Mouse (Mus musculus) adrenal gland, postnatal 36 days (tissue): ENCODE measurements around the gene Agl. TPM values are rescaled to one million over a fixed set of nuclear protein-coding genes. Genes with fewer than 3 reads are reported as not detected.

Source experiments
- DNase-seq, 2 experiments: peaks; one replicate each; pipeline ENCODE4 v3.0.0; 2021; ENCODE audit warnings: mixed read lengths in 1 of 2
- long read RNA-seq, 2 experiments: library from polyadenylated mRNA; stranded (forward); transcript quantifications; one replicate each; pipeline ENCODE4 v2.0.0; 2021; ENCODE audit warnings: borderline sequencing depth in 2 of 2
- total RNA-seq, 2 experiments: library from RNA; stranded (reverse); gene quantifications; 2 replicates each; pipeline ENCODE4 v1.2.3; 2021

The Agl gene
- total RNA-seq, result 10 to 100 TPM; 55.7 to 56.5 TPM
- long read RNA-seq, experiment 1, full-length matches to known transcripts, result 5 of 15 reads
- long read RNA-seq, experiment 1, partial matches to known transcripts, result 7 of 15 reads
- long read RNA-seq, experiment 1, other reads (novel, unspliced or antisense), result 3 of 15 reads
- long read RNA-seq, experiment 2, full-length matches to known transcripts, result 1 of 6 reads
- long read RNA-seq, experiment 2, partial matches to known transcripts, result 1 of 6 reads
- long read RNA-seq, experiment 2, other reads (novel, unspliced or antisense), result 4 of 6 reads

GRCm38 (mm10) chr3:116807811-116808506 is at the start of gene Agl:
Gene Agl (minus strand): TSS chr3:116808166.
- peak; percentile 99 to 100 for DNase-seq

GRCm38 (mm10) chr3:116857611-116858010 is 49.6 kb upstream of the Agl start:
- no peak for DNase-seq

DNA sequence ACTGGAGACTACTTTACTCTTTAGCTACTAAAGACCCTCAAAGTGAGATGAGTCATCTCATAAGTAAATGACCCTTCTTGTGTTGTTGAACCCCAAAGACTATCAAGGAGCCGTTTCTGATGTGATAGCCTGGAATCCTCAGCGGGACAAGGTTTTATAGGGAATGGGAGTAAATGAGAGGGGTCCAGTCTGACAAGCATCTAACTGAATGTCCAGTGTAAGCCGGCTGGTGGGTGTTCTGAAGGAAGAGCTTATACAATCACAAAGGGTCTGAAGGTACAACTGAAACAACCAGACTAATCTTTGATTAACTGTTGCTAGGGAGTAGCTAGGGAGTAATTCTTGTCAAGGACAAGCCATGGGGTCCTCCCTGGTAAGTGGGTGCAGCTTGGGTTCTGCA is 44.5 kb upstream of the Agl start:
- DNase-seq, result no peak

DNA sequence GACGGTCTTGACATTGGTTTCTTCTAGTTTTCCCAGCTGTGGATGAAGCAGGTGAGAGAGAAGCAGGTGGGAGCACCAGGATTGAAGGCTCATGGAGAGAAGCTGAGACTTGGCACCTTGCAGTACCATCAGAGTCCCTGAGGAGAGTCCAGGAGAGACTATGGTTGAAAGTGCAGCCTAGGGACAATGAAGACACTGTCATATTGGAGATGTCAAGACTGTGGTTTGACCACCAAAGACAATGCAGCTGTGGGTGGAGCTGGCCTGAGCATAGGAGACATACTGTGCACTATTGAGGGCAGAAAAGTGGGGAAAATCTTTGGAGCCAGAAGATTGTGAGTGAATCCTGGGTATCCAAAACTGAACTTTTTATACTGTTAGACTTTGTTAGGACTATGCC is 42.4 kb upstream of the Agl start:
- DNase-seq, result no peak

- peak in 1 of 2 experiments; percentile 36 for DNase-seq
Measured at GRCm38 (mm10) chr3:116848936-116849335, 41.0 kb upstream of the Agl start.

- no peak for DNase-seq
Measured at GRCm38 (mm10) chr3:116848099-116848498, 40.1 kb upstream of the Agl start.

DNA sequence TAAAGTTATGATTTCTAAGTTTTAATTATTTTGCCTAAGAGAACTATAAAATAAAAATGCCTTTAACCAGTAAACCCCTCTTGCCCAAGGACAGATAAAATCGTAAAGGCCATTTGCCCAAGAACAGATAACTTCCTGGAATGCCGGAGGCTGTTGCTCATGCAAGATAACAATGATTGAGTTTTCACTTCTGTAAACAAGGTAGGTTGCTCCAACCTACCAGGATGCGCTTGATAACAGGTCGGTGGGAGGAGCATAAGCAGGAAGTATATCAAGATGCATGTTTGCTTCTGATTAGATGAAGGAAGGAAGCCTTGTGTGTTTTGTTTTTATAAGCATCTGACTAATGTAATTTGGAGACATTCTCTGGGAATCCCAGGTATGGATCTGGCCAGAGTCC is 38.1 kb upstream of the Agl start:
- no peak for DNase-seq

DNA sequence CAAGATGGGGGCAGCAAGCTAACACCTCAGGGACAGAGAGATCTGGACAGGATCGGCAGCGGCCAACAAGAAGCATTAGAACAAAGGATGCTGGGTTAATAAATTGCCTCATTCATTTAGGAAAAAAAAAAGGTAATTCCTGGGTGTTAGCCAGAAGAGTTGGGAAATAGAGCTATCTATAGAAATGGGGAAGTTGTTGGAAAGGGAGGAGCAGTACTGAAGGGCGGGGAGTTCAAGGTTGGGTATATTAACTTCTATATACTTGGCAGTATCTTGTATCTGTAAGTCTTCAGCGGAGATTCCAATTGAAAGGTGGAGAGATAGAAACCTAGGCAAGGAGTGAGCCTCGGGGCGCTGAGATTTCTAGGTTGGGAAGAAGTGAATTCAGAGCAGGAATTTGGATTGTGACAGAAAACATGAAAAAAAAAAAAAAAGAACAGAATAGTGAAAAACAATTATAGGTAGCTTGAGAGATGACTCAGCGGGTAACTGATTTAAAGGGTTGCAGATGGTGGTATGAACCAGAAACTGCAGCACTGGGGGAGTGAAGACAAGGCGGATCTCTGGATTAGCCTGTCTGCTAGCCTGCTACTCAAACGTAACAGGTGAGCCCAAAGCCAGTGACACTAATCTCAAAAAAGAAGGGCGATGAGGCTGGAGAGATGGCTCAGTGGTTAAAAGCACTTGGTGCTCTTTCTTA is 37.1 kb upstream of the Agl start:
- no peak for DNase-seq

DNA sequence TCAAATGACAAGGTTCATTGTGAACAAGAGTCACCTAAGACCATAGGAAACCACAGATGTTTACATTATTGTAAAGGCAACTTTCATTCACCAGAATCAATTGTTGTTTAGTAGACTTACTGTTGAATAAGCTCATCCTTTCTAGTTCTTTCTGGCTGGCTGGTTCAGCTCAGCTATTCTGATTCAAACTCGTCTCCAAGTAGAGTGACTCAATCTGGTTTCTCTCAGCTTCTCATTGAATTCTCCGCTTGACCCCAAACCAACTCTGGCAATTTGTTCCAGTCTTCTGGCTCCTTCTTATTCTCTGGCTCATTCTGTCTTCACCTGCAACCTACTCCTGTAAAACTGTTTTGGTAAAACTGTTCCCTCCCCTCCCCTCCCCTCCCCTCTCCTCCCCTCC is 33.3 kb upstream of the Agl start:
- DNase-seq, result no peak

GRCm38 (mm10) chr3:116836681-116837475 is 28.9 kb upstream of the Agl start:
- DNase-seq, result no peak

- DNase-seq, result peak; percentile 87 to 89
Measured at GRCm38 (mm10) chr3:116835770-116836680, 28.1 kb upstream of the Agl start.

DNA sequence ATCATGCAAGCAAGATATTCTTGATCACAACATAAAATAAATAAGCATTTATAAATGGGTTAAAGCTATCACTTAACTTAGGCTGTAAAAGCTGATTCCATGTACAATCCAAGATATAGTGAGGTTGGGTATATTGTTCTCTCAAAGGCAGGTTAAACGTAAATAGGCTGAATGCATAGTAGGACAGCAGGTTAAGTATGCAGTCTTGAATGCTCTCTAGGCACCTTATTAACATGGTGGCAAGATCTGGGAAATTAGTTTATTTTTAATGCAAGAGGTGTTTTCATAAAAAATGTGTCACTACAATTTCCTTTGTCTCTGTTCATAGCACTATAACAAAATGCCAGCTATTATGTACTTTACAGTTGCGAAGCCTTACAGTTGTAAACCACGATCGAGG is 27.4 kb upstream of the Agl start:
- DNase-seq, result no peak

DNA sequence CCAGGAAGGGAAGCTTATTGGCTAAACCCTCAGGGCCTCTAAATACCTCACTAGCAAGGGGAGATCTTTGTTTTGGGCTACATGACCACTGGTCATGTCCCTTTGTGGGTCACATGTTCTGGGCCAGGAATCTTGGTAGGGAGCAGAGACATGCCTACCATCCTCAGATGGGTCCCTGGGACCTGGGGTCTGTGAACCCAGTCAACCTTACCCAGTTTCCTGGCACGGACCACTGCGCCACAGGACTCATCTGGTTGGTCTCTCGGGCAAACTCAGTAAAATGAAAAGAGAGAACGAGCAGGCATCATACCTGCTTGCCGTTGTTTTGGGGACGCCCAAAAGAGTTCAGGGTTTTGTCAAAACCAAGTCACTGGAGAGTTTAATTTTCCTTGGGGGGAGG is 26.3 kb upstream of the Agl start:
- no peak for DNase-seq

- no peak for DNase-seq
Measured at GRCm38 (mm10) chr3:116833491-116833890, 25.5 kb upstream of the Agl start.

GRCm38 (mm10) chr3:116832526-116833310 is 24.8 kb upstream of the Agl start:
- no peak for DNase-seq

DNA sequence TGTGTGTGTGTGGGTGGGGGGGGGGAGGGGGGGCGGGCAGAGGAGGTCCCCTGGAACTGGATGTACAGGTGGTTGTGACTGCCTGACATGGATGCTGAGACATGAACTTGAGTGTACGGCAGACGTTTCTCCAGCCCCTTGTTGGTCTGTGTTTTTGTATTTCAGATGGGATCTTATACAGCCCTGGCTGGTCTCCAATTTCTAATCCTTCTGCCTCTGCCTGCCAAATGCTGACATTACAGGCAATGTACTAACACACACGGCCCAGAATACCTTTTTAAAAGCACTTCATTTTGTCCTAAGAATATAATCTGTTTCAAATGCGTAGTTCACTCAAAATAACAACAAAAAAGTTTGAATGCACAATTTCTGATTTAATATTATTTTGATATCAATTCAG is 23.4 kb upstream of the Agl start:
- no peak for DNase-seq

- DNase-seq, result no peak
Measured at GRCm38 (mm10) chr3:116829274-116829920, 21.4 kb upstream of the Agl start.

DNA sequence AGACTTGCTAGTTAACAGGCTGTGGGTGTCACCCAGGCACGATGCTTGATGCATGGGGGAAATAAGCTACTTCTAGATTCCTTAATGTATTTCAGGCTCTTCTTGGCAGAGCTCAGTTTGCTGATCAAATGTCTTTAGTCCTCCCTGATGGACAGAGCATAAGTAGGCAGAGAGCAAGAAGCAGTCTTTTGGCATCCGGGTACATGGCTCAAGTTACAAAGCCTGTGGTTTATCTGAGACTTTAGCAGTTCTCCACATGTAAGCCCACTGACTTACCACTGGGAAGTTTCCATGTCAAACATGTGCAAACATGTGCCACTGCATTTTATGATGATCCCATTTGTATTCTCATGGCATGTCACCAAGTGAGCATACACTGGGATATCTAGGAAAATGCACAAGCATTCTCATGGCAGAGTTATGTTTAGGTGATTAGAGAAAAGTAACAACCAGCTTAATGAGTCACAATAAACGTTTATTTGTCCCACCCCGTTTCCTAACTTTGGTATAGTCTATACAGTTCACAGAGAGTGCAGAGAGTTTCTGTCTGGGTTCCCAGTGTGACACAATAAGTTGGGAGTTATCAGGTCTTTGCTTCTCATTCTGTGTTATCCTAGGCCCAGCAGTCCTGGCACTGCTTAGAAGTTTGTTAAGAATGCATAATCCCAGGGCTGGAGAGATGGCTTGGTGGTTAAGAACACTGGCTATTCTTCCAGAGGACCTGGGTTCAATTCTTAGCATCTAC is 18.7 kb upstream of the Agl start:
- DNase-seq, result no peak

DNA sequence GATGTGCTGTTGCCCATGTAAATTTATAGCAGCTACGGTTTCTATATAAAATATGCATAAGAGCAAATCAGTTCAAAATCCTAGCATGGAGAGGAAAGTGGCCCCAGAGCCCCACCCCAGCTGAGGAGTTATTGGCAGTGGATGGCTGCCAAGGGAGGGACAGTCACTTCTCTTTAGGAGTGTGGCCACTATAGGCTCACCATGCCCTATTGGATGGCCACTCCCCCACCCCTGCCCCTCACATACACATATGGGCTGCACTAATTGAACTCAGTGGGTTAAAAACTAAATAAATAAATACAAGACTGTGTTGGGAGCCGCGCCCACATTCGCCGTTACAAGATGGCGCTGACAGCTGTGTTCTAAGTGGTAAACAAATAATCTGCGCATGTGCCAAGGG is 9.3 kb upstream of the Agl start:
- no peak for DNase-seq
